Mouse (Mus musculus) spleen, postnatal 36 days (tissue): ENCODE measurements around the gene Rapgef3.
A peak's percentile ranks its signal among the peaks of the same experiment; 100 is the strongest.

Experiments
- DNase-seq, 2 experiments: peaks; one replicate each; pipeline ENCODE4 v3.0.0; 2022; ENCODE audit warnings: low spot score in 2 of 2, mixed read lengths in 1 of 2

Gene Rapgef3

GRCm38 (mm10) chr15:97721008-97721701, 46.6 kb downstream of the Rapgef3 start:
- DNase-seq = peak; percentile 53 to 54

DNA sequence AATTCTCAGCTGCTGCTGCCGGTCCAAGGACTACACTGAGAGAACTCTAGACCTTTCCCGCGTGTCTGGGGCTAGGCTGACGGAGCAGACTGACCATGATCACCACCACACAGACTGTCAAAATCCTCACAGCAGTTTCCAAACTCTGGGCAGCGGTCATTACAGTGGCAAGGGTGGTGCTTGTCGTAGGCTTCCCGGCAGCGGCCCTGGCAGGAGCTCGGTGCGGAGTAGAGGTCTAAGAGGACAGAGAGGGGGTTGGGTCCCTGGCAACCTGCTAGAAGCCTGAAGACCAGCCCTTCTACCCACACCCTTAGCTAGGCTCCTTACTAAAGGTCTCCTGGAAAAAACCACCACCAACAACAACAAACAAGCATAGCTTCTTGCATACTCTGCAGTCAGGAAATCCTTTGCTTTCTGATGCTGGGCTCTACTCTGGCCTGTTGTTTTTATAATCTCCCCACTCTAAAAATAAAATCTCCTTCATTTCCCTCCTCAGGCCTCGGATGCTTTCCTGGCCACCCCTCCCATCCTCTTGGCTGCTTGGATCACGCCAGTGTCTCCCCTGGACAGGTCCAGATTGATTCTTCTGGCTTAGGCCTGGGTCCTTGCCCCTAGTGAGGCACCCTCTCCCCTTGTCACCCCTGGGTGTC, 47.6 kb downstream of the Rapgef3 start:
- DNase-seq = no peak

- no peak for DNase-seq
Measured at GRCm38 (mm10) chr15:97719494-97719893, 48.3 kb downstream of the Rapgef3 start.

DNA sequence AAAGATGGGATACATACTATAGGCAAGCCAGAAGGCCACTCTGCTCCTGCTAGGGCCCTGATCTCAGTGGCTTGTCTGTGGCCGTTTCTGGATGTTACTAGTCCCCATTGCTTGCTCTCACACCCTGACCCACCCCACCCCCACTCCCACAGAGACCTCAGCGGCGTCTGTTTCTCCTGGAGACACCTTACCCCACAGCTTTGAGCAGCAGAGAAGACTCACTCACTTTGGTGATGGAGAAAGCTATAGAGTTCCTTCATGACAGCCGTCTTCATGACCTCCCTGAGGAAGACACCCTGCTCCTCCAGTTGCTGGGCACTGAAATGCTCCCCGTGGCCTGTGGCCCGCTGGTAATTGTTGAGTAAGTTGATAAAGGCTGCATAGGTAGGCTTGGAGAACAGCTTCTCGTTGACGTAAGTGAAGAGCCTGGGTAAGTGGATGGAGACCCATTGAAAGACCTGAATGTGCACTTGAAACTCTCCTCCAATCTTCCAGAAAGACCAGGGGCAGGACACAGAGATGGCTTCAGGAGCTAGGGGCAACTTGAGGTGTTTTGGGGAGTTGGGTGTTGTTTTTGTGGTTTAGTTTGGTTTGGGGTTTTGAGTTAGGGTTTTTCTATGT, 49.1 kb downstream of the Rapgef3 start:
- DNase-seq = no peak

- DNase-seq = peak; percentile 64 to 69
Measured at GRCm38 (mm10) chr15:97717861-97718534, 49.8 kb downstream of the Rapgef3 start.

- DNase-seq = no peak
Measured at GRCm38 (mm10) chr15:97716782-97717181, 51.0 kb downstream of the Rapgef3 start.

DNA sequence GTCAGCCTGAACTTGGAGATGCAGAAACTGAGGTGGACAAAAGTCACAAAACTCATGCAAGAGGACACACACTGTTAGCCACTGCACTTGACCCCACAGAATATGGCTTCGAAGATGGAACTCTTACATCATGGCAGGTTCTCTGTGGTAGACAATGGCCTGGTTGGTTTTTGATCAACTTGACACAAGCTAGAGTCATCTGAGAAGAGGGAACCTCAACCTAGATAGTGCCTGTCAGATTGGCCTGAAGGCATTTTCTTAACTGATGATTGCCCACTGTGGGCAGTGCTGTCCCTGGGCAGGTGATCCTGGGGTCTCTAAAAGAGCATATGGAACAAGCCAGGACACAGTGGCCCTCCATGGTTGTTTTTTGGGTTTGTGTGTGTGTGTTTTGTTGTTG, 52.0 kb downstream of the Rapgef3 start:
- no peak for DNase-seq

GRCm38 (mm10) chr15:97715083-97715482, 52.7 kb downstream of the Rapgef3 start:
- no peak for DNase-seq

DNA sequence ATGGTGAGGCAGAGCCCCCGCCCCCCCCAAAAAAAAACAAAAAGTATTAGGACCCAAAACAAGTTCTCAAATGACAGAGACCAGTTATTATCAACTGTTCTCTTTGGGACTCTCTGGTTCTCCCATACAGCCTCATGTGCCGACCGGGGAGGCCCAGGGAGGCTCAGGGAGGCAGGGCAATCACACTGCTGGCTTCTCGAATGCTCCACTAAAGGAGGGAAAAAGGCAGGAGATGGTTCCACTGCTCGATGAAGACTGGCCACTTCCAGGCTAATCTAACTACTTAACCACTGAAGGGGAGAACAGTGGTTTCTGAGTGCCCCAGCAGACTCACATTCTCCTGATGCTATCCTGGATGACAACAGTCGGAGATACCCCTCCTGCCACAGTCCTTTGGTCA, 55.2 kb downstream of the Rapgef3 start:
- DNase-seq = no peak

DNA sequence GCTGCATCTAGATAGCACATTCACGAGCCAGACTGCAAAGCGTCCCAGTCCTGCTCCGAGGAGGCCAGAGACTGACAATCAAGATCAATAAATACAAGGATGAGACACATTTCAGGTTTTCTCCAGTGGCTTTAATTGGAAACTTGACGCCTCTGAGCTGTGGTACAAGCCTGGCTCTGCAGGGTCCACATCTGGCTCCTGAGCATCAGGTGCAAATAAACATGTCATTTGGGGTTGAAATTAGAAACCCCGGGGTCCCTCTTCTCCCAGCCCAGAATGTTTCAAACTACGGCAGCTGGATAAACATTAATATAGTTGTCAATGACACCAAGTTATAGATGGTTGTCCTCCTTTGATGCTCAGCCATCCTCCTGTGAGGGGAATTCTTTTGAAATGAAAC, 56.9 kb downstream of the Rapgef3 start:
- DNase-seq = no peak

- peak; percentile 83 to 85 for DNase-seq
Measured at GRCm38 (mm10) chr15:97705211-97706050, 62.3 kb downstream of the Rapgef3 start, which contains the start of gene Rpap3. TSS of gene Rpap3 (minus strand) at chr15:97705825.

DNA sequence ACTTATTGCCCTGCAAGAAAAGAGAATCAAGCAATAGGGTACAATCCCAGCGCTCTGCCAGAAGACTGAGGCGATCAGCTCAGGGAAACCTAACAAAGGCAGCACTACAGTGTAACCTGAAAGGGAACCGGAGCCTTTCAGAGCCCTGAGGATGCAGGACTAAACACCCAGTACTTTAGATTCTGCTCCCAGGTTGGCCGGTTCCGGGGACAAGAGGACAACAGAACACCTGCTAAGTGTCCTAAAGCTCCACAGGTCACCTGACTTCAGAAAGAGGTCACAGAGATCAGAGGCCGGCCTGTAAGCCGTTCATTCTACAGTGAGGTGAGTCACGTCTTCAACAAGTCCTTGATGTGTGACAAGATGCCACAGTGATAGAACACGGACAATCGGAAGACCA, 71.2 kb downstream of the Rapgef3 start:
- DNase-seq = no peak
